Mouse (Mus musculus): Measurements from ENCODE around the gene St7.

Gene St7

GRCm38 (mm10) chr6:17719423-17719822 lies 26.7 kb downstream of the St7 start:
- no peak for DNase-seq (ENCODE audit: low spot score)

- DNase-seq (ENCODE audit: low spot score): no peak
Measured at GRCm38 (mm10) chr6:17720022-17720421, 27.3 kb downstream of the St7 start.

- DNase-seq (ENCODE audit: low spot score): no peak
Measured at GRCm38 (mm10) chr6:17721706-17722105, 29.0 kb downstream of the St7 start.

- peak; percentile 52 for DNase-seq (ENCODE audit: low spot score)
Measured at GRCm38 (mm10) chr6:17725841-17726460, 33.2 kb downstream of the St7 start.

- DNase-seq (ENCODE audit: low spot score): no peak
Measured at GRCm38 (mm10) chr6:17727241-17727640, 34.5 kb downstream of the St7 start.

- no peak for DNase-seq (ENCODE audit: low spot score)
Measured at GRCm38 (mm10) chr6:17727891-17728790, 35.4 kb downstream of the St7 start.

GRCm38 (mm10) chr6:17730122-17730521 lies 37.4 kb downstream of the St7 start:
- no peak for DNase-seq (ENCODE audit: low spot score)

- DNase-seq (ENCODE audit: low spot score): no peak
Measured at GRCm38 (mm10) chr6:17731694-17732093, 39.0 kb downstream of the St7 start.

GRCm38 (mm10) chr6:17733951-17734411 lies 41.2 kb downstream of the St7 start:
- no peak for DNase-seq (ENCODE audit: low spot score)

GRCm38 (mm10) chr6:17737262-17737948 lies 44.7 kb downstream of the St7 start:
- no peak for DNase-seq (ENCODE audit: low spot score)

GRCm38 (mm10) chr6:17740128-17740527 lies 47.4 kb downstream of the St7 start:
- DNase-seq (ENCODE audit: low spot score): no peak

GRCm38 (mm10) chr6:17741639-17742038 lies 48.9 kb downstream of the St7 start:
- no peak for DNase-seq (ENCODE audit: low spot score)

GRCm38 (mm10) chr6:17742209-17742608 lies 49.5 kb downstream of the St7 start:
- no peak for DNase-seq (ENCODE audit: low spot score)

- no peak for DNase-seq (ENCODE audit: low spot score)
Measured at GRCm38 (mm10) chr6:17743325-17743724, 50.6 kb downstream of the St7 start.

GRCm38 (mm10) chr6:17747724-17748123 lies 55.0 kb downstream of the St7 start:
- no peak for DNase-seq (ENCODE audit: low spot score)

- peak; percentile 49 for DNase-seq (ENCODE audit: low spot score)
Measured at GRCm38 (mm10) chr6:17748866-17749582, 56.3 kb downstream of the St7 start.

- DNase-seq (ENCODE audit: low spot score): no peak
Measured at GRCm38 (mm10) chr6:17749596-17749995, 56.9 kb downstream of the St7 start.

GRCm38 (mm10) chr6:17750041-17750660 lies 57.4 kb downstream of the St7 start:
- DNase-seq (ENCODE audit: low spot score): no peak

- DNase-seq (ENCODE audit: low spot score): no peak
Measured at GRCm38 (mm10) chr6:17750957-17751356, 58.2 kb downstream of the St7 start.

GRCm38 (mm10) chr6:17755902-17756301 lies 63.2 kb downstream of the St7 start:
- DNase-seq (ENCODE audit: low spot score): no peak

GRCm38 (mm10) chr6:17758568-17758967 lies 65.8 kb downstream of the St7 start:
- no peak for DNase-seq (ENCODE audit: low spot score)
